Mouse (Mus musculus): ENCODE measurements around the gene Lmntd1. TPM values are rescaled to one million over a fixed set of nuclear protein-coding genes. Genes with fewer than 3 reads are reported as not detected.

The Lmntd1 gene
- polyA plus RNA-seq, 1 experiment from 2014 or later = not detected

DNA sequence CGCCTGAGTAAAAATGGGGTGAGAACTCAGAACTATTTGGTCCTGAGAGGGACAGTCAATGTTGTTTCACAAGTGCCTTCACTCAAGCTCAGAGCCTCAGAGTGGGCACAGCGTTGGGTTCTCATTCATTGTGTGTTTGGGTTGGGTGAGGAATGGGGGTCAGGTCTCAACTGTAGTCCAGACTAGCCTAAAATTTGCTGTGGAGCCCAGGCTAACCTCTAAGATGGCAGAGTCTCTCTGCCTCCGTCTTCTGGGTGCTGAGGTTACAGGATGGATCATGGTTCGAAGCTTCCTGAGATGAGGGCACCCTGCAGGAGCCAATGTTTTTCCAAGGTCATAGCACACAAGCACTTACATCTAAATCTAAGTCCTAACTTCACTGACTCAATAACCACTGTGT lies 37.4 kb downstream of the Lmntd1 start:
- Histone ChIP-seq H3K36me3 (replicated peaks; ENCODE audit: insufficient read depth, low read length) (no peaks in the 10 kb centered on the region), H3K4me2 (ENCODE audit: low read depth, low read length) (no peak overlapping the region), H3K27me3 (ENCODE audit: insufficient read depth, low read length) (no peaks in the 10 kb centered on the region), H3K4me3 (ENCODE audit: low read depth, low read length) (no peak overlapping the region), H3K27ac (ENCODE audit: low read depth) (no peak overlapping the region), H3K4me1 (ENCODE audit: insufficient read depth) (peaks cover 4% of the 10 kb centered on the region; the same call in 1 of the 2 replicates), H3K9ac (replicated peaks) (no peak overlapping the region), H3K9me3 (ENCODE audit: low read length) (no peaks in the 10 kb centered on the region)
- ATAC-seq = no peak
- TF ChIP-seq EP300 (IDR thresholded peaks at IDR 0.05; ENCODE audit: low read depth) (no peak), CTCF (IDR thresholded peaks at IDR 0.05; ENCODE audit: low read depth) (no peak)
- no peak for DNase-seq
- WGBS (ENCODE audit: insufficient replicate concordance) = 83% methylated on average over 4 of the region's 4 CpGs

DNA sequence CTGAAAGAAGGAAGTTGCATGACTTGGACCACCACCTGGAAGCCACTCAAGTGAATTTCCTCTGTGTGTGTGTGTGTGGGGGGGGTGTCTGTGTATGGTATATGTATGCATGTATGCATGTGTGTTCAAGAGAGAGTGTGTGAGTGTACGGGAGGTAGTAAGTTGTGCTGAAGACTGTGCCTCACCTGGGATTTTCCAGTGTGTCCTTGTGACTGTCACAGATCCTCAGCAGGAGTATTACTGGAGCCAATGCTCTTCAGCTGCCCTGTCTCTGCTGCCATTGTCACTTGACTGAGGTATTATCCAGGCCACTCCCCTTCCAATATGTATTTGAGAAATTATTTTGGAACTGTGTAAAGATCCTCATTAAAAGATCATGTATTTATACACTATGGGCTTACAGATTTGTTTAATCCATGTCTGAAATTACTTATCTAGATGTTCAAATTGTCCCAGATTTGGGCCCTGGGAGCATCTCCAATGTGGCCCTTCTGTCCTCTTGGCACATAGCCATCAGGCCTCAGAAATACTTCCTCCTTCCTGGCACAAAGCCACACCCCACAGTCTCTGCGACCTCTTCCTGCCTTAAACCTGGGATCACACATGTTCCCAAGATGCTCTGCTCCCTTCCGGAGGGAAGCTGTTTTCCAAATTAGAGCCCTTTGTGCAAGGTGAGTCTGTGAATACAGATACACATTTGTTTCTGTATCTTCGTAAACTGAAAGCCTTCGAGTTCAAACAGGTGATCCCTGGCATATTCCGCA lies 40.7 kb downstream of the Lmntd1 start:
- Histone ChIP-seq H3K9ac (replicated peaks) (no peak overlapping the region), H3K4me2 (ENCODE audit: low read depth, low read length) (no peak overlapping the region), H3K36me3 (replicated peaks; ENCODE audit: insufficient read depth, low read length) (no peaks in the 10 kb centered on the region), H3K4me1 (ENCODE audit: insufficient read depth) (0 out of 2 replicates have a peak, but pooled peaks cover 2% of the 10 kb centered on the region), H3K4me3 (ENCODE audit: low read depth, low read length) (no peak overlapping the region), H3K27ac (ENCODE audit: low read depth) (no peak overlapping the region), H3K9me3 (ENCODE audit: low read length) (no peaks in the 10 kb centered on the region), H3K27me3 (ENCODE audit: insufficient read depth, low read length) (no peaks in the 10 kb centered on the region)
- no peak for DNase-seq
- TF ChIP-seq EP300 (IDR thresholded peaks at IDR 0.05; ENCODE audit: low read depth) (no peak), CTCF (IDR thresholded peaks at IDR 0.05; ENCODE audit: low read depth) (no peak)
- no peak for ATAC-seq
- 75% methylated on average over 6 of the region's 6 CpGs for WGBS (ENCODE audit: insufficient replicate concordance)

DNA sequence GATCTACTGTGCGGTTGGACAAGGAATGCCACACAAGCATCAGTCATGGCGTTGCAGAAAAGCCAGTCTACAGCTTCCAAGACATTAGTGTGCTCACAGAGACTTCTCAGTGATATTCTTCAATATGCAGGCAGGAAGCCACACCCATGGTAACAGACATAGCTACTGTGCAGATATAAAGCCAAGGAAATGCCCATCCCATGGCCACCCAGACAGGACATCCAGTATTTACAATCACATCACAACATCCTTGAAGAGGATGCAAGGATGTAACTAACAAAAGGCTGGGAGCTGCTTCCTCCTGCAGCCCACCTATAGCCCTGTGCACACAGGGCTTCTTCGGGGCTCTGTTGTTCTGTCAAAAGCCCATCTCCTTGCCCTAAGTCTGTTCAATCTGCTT lies 45.4 kb downstream of the Lmntd1 start:
- no peaks in the 10 kb centered on the region for H3K9me3 ChIP-seq (ENCODE audit: low read length)
- no peak overlapping the region for H3K4me2 ChIP-seq (ENCODE audit: low read depth, low read length)
- no peak overlapping the region for H3K27ac ChIP-seq (ENCODE audit: low read depth)
- TF ChIP-seq CTCF (IDR thresholded peaks at IDR 0.05; ENCODE audit: low read depth) = no peak
- no peak for TF ChIP-seq EP300 (IDR thresholded peaks at IDR 0.05; ENCODE audit: low read depth)
- H3K27me3 ChIP-seq (ENCODE audit: insufficient read depth, low read length) = no peaks in the 10 kb centered on the region
- no peak overlapping the region for H3K9ac ChIP-seq (replicated peaks)
- H3K36me3 ChIP-seq (replicated peaks; ENCODE audit: insufficient read depth, low read length) = no peaks in the 10 kb centered on the region
- no peak overlapping the region for H3K4me3 ChIP-seq (ENCODE audit: low read depth, low read length)
- DNase-seq (no peak), ATAC-seq (no peak)
- H3K4me1 ChIP-seq (ENCODE audit: insufficient read depth) = 0 out of 2 replicates have a peak, but pooled peaks cover 2% of the 10 kb centered on the region
- WGBS (ENCODE audit: insufficient replicate concordance) = 64% methylated on average over 3 of the region's 3 CpGs

DNA sequence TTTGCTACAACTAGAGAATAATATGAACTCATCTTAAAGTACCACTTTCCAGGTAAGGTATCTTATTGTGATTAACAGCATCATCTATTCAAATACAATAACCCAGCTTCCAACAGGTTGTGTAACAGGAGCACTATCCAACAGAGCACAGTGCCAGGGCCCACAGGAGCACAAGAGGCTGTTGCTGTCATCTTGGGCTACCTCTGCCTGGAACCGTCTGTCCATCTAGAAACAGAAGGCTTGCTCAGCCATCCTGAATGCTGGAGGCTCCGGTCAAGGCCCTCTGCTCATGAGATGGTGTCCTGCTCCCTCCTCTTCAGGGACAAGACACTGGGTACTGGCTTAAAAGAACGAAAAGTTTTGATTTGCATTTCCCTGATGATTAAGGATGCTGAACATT lies 46.3 kb downstream of the Lmntd1 start:
- no peaks in the 10 kb centered on the region for H3K27me3 ChIP-seq (ENCODE audit: insufficient read depth, low read length)
- DNase-seq (no peak), ATAC-seq (no peak)
- H3K4me3 ChIP-seq (ENCODE audit: low read depth, low read length) = no peak overlapping the region
- no peaks in the 10 kb centered on the region for H3K36me3 ChIP-seq (replicated peaks; ENCODE audit: insufficient read depth, low read length)
- 74% methylated on average over 3 of the region's 3 CpGs for WGBS (ENCODE audit: insufficient replicate concordance)
- no peak overlapping the region for H3K4me2 ChIP-seq (ENCODE audit: low read depth, low read length)
- no peaks in the 10 kb centered on the region for H3K9me3 ChIP-seq (ENCODE audit: low read length)
- 0 out of 2 replicates have a peak, but pooled peaks cover 2% of the 10 kb centered on the region for H3K4me1 ChIP-seq (ENCODE audit: insufficient read depth)
- no peak overlapping the region for H3K27ac ChIP-seq (ENCODE audit: low read depth)
- no peak overlapping the region for H3K9ac ChIP-seq (replicated peaks)
- TF ChIP-seq EP300 (IDR thresholded peaks at IDR 0.05; ENCODE audit: low read depth) (no peak), CTCF (IDR thresholded peaks at IDR 0.05; ENCODE audit: low read depth) (no peak)

DNA sequence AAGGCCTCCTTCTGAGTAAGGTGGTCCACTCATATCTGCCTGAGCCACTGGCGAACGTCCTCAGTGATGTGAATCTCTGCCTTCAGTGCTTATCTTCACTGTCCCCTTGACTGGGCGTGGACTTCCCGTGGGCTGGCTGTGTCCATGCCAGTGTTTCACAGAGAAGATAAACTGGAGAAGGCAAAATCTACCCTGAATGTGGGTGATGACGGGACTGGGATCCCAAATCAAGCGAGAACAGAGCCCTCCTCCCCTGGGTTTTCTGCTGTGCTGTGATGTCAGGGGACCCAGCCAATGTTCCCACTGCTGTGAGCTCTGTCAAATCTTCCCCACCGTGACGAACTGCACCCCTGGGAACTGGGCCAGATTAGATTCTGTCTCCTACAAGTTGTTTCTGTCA lies 46.8 kb downstream of the Lmntd1 start:
- 43% methylated on average over 8 of the region's 8 CpGs for WGBS (ENCODE audit: insufficient replicate concordance)
- no peak overlapping the region for H3K27ac ChIP-seq (ENCODE audit: low read depth)
- 0 out of 2 replicates have a peak, but pooled peaks cover 2% of the 10 kb centered on the region for H3K4me1 ChIP-seq (ENCODE audit: insufficient read depth)
- ATAC-seq = no peak
- H3K27me3 ChIP-seq (ENCODE audit: insufficient read depth, low read length) = no peaks in the 10 kb centered on the region
- no peak overlapping the region for H3K4me2 ChIP-seq (ENCODE audit: low read depth, low read length)
- no peak overlapping the region for H3K4me3 ChIP-seq (ENCODE audit: low read depth, low read length)
- no peak for DNase-seq
- H3K9ac ChIP-seq (replicated peaks) = no peak overlapping the region
- TF ChIP-seq EP300 (IDR thresholded peaks at IDR 0.05; ENCODE audit: low read depth) (no peak), CTCF (IDR thresholded peaks at IDR 0.05; ENCODE audit: low read depth) (no peak)
- no peaks in the 10 kb centered on the region for H3K36me3 ChIP-seq (replicated peaks; ENCODE audit: insufficient read depth, low read length)
- no peaks in the 10 kb centered on the region for H3K9me3 ChIP-seq (ENCODE audit: low read length)

DNA sequence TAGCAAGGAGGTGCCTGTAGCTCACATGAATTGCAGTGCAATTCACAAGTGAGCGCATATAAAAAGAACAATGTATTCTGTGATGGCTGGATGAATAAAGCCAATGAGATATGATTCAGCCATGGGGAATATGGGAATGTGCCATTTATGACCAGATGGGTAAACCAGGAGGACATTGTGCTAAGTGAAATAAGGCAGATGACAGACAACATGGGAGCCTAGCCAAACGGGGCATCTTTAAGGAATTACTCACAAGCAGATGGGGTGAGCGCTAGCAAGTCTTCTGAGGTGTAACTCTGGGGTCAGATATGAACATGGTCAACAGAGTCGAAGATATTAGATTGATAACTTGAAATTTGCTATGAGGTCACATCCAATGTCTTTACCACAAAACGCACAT lies 48.5 kb downstream of the Lmntd1 start:
- Histone ChIP-seq H3K9ac (replicated peaks) (no peak overlapping the region), H3K4me1 (ENCODE audit: insufficient read depth) (no peaks in the 10 kb centered on the region), H3K27ac (ENCODE audit: low read depth) (no peak overlapping the region), H3K27me3 (ENCODE audit: insufficient read depth, low read length) (no peaks in the 10 kb centered on the region), H3K4me3 (ENCODE audit: low read depth, low read length) (no peak overlapping the region), H3K36me3 (replicated peaks; ENCODE audit: insufficient read depth, low read length) (no peaks in the 10 kb centered on the region), H3K9me3 (ENCODE audit: low read length) (no peaks in the 10 kb centered on the region), H3K4me2 (ENCODE audit: low read depth, low read length) (no peak overlapping the region)
- no peak for ATAC-seq
- TF ChIP-seq CTCF (IDR thresholded peaks at IDR 0.05; ENCODE audit: low read depth) (no peak), EP300 (IDR thresholded peaks at IDR 0.05; ENCODE audit: low read depth) (no peak)
- 86% methylated on average over 5 of the region's 5 CpGs for WGBS (ENCODE audit: insufficient replicate concordance)
- no peak for DNase-seq

All from liver, postnatal 0 days (tissue).